Mouse (Mus musculus) MEL-GATA-1-ER (cell line): ENCODE results near the gene Arhgef10l.
A peak's percentile ranks its signal among the peaks of the same experiment; 100 is the strongest.

Experiments
- DNase-seq: peaks from one replicate; pipeline ENCODE4 v3.0.0-alpha.2; 2012; ENCODE audit warnings: low read depth; ENCODE audit errors: extremely low read depth

The Arhgef10l gene

GRCm38 (mm10) chr4:140606779-140607178 is 59.0 kb downstream of the Arhgef10l start:
- no peak for DNase-seq

GRCm38 (mm10) chr4:140606197-140606596 is 59.6 kb downstream of the Arhgef10l start:
- no peak for DNase-seq

- no peak for DNase-seq
Measured at GRCm38 (mm10) chr4:140605790-140606189, 60.0 kb downstream of the Arhgef10l start.

GRCm38 (mm10) chr4:140605247-140605646 is 60.6 kb downstream of the Arhgef10l start:
- DNase-seq, result no peak

- DNase-seq, result no peak
Measured at GRCm38 (mm10) chr4:140604541-140604940, 61.3 kb downstream of the Arhgef10l start.

GRCm38 (mm10) chr4:140602022-140602421 is 63.8 kb downstream of the Arhgef10l start:
- no peak for DNase-seq

GRCm38 (mm10) chr4:140601153-140601552 is 64.7 kb downstream of the Arhgef10l start:
- no peak for DNase-seq

- DNase-seq, result no peak
Measured at GRCm38 (mm10) chr4:140598846-140599245, 67.0 kb downstream of the Arhgef10l start.

- DNase-seq, result no peak
Measured at GRCm38 (mm10) chr4:140597928-140598327, 67.9 kb downstream of the Arhgef10l start.

GRCm38 (mm10) chr4:140597378-140597777 is 68.4 kb downstream of the Arhgef10l start:
- DNase-seq, result no peak

GRCm38 (mm10) chr4:140593771-140594505 is 71.9 kb downstream of the Arhgef10l start:
- DNase-seq, result no peak

GRCm38 (mm10) chr4:140592990-140593770 is 72.6 kb downstream of the Arhgef10l start:
- no peak for DNase-seq

GRCm38 (mm10) chr4:140592217-140592759 is 73.5 kb downstream of the Arhgef10l start:
- DNase-seq, result peak; percentile 61

GRCm38 (mm10) chr4:140586478-140586877 is 79.3 kb downstream of the Arhgef10l start:
- peak; percentile 37 for DNase-seq

- peak; percentile 83 for DNase-seq
Measured at GRCm38 (mm10) chr4:140584240-140584639, 81.6 kb downstream of the Arhgef10l start.

- DNase-seq, result peak; percentile 84
Measured at GRCm38 (mm10) chr4:140582390-140583088, 83.3 kb downstream of the Arhgef10l start.

GRCm38 (mm10) chr4:140581730-140582389 is 84.0 kb downstream of the Arhgef10l start:
- DNase-seq, result peak; percentile 56

- DNase-seq, result peak; percentile 33
Measured at GRCm38 (mm10) chr4:140581341-140581729, 84.5 kb downstream of the Arhgef10l start.

GRCm38 (mm10) chr4:140580866-140581265 is 84.9 kb downstream of the Arhgef10l start:
- DNase-seq, result no peak

GRCm38 (mm10) chr4:140579576-140579975 is 86.2 kb downstream of the Arhgef10l start:
- no peak for DNase-seq

GRCm38 (mm10) chr4:140579149-140579548 is 86.7 kb downstream of the Arhgef10l start:
- no peak for DNase-seq
